Mouse (Mus musculus): ENCODE measurements around the gene Tjp3.
A peak's percentile ranks its signal among the peaks of the same experiment; 100 is the strongest.
"Not testable (repeated sequence)": the region's sequence is repeated elsewhere in the genome, so short reads cannot be mapped to it uniquely, and the experiment has no call there.

The Tjp3 gene

DNA sequence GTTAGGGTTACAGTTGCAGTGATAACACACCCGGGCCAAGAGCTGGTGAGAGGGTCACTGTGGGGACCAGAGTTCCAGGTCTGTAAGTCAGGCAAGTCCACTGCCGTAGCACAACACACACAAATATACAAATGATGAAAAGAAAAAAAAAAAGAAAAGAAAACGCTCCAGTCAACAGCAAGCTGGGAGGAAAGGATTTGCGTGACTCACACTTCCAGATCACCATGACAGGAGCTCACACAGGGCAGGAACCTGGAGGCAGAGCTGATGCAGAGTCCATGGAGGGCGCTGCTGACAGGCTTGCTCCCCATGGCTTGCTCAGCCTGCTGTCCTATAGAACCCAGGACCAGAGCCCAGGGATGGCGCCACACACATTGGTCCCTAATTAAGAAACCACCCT, 57.2 kb downstream of the Tjp3 start:
- no peak for DNase-seq (ENCODE audit: low spot score in 2 of 2)

DNA sequence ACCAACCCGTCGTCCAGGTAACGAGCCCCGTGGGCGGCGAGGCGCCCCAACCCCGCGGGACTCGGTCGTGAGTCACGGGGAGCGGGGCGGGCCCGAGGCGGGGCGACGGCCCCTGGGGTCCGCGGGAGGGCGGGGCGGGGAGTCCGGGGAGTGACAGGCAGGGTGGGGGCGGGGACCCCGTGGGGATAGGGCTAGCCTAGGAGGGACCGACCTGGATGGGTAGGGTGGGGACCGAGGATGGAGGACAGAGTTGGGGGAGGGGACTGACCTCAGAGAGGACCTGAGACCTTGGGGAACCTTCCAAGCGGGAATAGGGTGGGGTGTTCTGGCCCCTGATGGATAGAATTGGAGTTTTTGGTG, 58.2 kb downstream of the Tjp3 start:
- no peak for DNase-seq (ENCODE audit: low spot score in 2 of 2)

DNA sequence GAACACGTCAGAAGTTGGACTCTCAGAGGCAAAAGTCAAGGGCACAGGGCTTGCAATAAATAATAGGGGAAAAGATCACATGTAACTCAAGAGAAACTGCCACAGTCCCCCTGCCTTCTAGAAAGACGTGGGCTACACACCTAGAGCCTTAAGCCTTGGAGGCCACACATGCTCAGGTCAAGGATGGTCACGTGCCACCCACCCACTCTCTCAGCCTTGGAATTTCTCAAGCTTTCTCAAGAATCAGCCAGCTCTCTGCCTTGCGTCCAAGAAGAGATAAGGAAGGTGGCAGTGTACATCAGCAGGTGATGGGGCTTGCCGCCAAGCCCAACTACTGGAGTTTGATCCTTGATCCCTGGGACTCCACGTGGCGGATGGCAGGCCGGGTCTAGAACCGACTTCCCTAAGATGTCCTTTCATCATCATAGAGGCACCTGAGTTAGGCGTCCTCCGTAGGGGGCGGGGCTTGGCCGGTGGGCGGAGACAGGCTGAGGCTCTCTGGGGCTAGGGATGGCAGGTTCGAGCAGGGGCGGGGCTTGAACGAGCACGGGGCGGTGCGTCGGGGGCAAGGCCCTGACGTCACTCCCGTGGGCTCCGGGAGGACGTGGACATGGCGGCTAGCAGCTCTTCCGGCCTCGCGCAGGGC, 58.7 kb downstream of the Tjp3 start, which contains the start of gene Zfr2:
Zfr2 (plus strand) TSS at position 576 of the 646 bp plus-strand sequence.
- DNase-seq (ENCODE audit: low spot score in 2 of 2), result peak; percentile 96

DNA sequence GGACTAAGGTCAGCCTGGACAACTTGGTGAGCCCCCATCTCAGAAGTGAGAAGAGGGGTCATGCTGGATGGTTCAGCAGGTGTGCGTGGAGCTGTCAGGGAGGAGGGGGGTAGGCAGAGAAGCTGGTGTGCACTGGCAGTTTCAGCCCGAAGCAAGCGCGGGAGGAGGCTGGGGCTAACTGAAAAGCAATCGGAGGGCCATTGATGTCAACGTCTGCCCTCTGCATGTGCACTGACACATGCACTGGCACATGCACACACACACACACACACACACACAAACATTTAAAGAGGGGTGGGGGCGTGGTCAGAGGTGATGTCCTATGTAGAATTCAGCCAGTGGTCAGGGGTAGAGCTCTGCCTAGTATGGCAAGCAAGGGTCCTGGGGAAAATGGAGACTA, 59.9 kb downstream of the Tjp3 start:
- peak in 1 of 2 experiments; percentile 48 for DNase-seq (ENCODE audit: low spot score in 2 of 2)

DNA sequence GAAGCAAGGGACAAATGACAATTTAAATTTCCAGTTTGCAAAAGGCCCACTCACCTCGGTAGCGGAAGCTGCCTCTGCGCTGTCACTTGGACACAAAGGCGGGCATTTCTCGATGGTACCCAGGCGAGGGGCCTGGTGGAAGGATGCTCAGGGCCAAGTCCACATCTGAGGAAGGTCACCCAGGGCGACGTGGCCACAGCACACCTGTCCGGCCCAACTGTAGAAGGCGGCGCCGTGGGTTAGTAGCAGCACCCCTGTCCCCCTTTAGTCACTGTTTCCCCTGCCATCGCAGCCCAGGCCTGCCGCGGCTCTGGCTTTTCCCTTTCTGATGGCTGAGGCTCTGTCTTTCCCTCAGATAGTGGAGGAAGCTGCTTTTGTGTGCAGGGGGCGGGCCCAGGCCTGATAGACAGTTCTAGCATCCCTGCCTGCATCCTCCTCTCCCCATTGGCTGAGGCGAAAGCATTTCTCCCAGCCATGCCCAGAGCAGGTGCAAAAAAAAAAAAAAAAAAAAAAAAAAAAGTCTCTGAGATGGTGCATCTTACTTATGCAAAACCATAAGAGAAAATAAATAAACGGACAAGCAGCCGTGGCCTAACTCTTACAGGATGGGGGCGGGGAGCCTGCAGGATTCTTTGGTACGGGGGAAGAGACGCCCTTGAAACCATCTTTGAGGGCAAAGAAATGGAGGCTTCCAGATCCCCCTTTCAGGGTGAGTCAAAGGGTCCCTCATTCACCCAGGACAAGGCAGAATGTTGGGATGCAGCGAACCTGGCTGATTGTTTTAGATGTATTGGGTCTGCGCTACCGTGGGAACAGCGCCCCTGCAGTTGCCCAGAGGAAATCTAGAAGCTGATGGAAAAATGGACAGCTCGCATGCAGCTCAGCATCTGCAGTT, 60.7 kb downstream of the Tjp3 start, which contains the start of gene Atcay:
Atcay (minus strand) TSS at position 396 of the 895 bp plus-strand sequence.
- DNase-seq (ENCODE audit: low spot score in 2 of 2), result peak; percentile 93 to 96

DNA sequence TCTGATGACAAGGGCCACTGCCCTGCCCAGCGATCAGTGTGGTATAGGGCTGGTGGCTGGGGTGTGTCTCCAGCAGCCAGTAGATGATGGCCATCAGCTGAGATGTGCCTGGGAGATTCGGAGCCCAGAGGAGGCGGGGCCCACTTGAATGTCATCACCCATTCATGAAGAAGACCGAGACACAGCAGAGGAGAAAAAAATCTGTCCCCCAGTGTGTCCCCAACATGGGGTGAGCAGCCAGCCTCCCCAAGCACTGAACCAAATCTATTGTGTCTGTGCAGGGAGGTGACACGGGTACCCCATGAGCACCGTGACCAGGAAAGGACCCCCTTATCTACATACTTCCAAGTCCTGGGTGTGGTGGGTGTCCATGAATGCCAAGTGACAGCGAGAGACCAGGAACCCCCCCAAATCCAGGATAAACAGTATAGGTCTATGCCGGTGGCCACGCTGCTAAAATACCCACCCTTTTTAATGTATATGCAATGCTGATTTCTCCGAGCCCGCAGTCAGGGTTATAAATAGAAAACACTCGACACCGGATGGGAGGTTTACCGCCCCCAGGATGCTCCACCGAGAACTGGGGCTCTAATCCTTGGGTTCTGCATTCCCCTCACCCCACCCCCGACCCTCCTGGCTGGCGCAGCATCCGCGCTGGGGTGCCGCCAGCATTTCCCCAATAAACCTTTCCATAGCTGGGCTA, 61.5 kb downstream of the Tjp3 start:
- peak; percentile 68 to 74 for DNase-seq (ENCODE audit: low spot score in 2 of 2)

DNA sequence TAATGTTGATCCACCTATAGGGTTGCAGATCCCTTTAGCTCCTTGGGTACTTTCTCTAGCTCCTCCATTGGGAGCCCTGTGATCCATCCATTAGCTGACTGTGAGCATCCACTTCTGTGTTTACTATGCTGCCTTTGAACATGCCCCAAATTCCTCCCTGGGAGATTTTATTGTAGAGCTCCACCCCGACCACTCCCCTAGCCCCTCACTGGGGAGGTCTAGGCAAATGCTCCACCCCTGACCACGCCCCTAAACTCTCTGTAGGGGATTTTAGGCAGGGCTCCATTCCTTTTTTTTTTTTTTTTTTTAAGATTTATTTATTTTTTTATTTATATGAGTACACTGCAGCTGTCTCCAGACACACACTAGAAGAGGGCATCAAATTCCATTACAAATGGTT, 67.7 kb downstream of the Tjp3 start:
- not testable (repeated sequence) for DNase-seq (ENCODE audit: low spot score in 2 of 2)
